Mouse (Mus musculus) forebrain, embryonic 13.5 days (tissue): ENCODE data around the gene Gm20388. TPM values are rescaled to one million over a fixed set of nuclear protein-coding genes. Genes with fewer than 3 reads are reported as not detected.

ENCODE experiments used
- ATAC-seq: fragments of 200-750 bp; cut with Nextera tagmentation; 2 replicates; pipeline ENCODE4 v1.8.0; 2017
- H3K27ac ChIP-seq: fragments of 300-500 bp; sonication (generic); 2 replicates; pipeline ENCODE4 v1.5.1; 2015; ENCODE audit warnings: inconsistent platforms, mild to moderate bottlenecking, moderate library complexity
- H3K27me3 ChIP-seq: fragments of 300-500 bp; sonication (generic); 2 replicates; pipeline ENCODE4 v1.6.1; 2015; ENCODE audit warnings: mild to moderate bottlenecking, inconsistent platforms
- H3K36me3 ChIP-seq: fragments of 300-500 bp; sonication (generic); 2 replicates; pipeline ENCODE4 v1.6.1; 2015; ENCODE audit warnings: mild to moderate bottlenecking, inconsistent platforms; ENCODE audit not compliant: poor library complexity, severe bottlenecking
- H3K4me1 ChIP-seq: fragments of 300-500 bp; sonication (generic); 2 replicates; pipeline ENCODE4 v1.6.1; 2015; ENCODE audit warnings: inconsistent platforms
- H3K4me2 ChIP-seq: fragments of 300-500 bp; sonication (generic); 2 replicates; pipeline ENCODE4 v1.6.1; 2015; ENCODE audit warnings: inconsistent platforms, mild to moderate bottlenecking, moderate library complexity
- H3K4me3 ChIP-seq: fragments of 300-500 bp; sonication (generic); 2 replicates; pipeline ENCODE4 v1.5.1; 2015; ENCODE audit warnings: mild to moderate bottlenecking, inconsistent platforms
- H3K9ac ChIP-seq: fragments of 300-500 bp; sonication (generic); 2 replicates; pipeline ENCODE4 v1.6.1; 2015; ENCODE audit warnings: mild to moderate bottlenecking, inconsistent platforms
- H3K9me3 ChIP-seq: fragments of 300-500 bp; sonication (generic); replicated peaks from 2 replicates; pipeline ENCODE4 v1.6.1; 2016; ENCODE audit warnings: inconsistent platforms
- WGBS: fragments of 180-500 bp; shearing (Covaris S2); methylation state at CpG from one replicate; pipeline ENCODE4 v1.1.7; 2015; 5-methylcytosine and 5-hydroxymethylcytosine counted together
- polyA plus RNA-seq: library from polyadenylated mRNA; unstranded; fragments of >200 nt; fragmentation: Nextera tagmentation; extraction: Ambion mirVana; gene quantifications from 2 replicates; pipeline ENCODE4 v1.2.1, GENCODE M21; 2015

Gm20388 gene
- polyA plus RNA-seq, 1 experiment from 2014 or later: 5.6 TPM

DNA sequence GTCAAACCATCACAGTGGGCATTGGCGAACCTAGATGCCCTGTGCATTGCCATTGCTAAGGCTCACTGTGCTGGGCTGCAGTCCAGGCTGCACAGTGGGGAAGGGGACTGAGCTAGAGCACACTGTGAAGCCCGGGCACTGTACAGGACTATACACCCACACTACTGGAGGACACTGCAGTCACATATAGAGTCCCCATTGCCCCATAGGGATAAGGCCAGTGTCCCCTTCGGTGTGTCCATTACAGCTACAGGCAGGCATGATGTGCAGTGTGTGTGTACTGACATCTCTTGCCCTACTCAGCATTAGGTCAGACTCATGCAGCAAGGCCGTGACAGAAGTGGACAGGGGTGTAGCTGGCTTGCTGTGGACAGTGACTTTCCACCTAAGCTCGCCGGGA lies 2431.1 kb downstream of the Gm20388 start:
- Histone ChIP-seq H3K9ac (no peak overlapping the region), H3K4me3 (no peak overlapping the region), H3K9me3 (no peaks in the 10 kb centered on the region), H3K27me3 (peaks cover 89% of the 10 kb centered on the region), H3K4me1 (peaks cover 19% of the 10 kb centered on the region), H3K36me3 (no peaks in the 10 kb centered on the region), H3K4me2 (no peak overlapping the region), H3K27ac (no peak overlapping the region)
- ATAC-seq: no peak
- 88% methylated on average over 6 of the region's 6 CpGs for WGBS

DNA sequence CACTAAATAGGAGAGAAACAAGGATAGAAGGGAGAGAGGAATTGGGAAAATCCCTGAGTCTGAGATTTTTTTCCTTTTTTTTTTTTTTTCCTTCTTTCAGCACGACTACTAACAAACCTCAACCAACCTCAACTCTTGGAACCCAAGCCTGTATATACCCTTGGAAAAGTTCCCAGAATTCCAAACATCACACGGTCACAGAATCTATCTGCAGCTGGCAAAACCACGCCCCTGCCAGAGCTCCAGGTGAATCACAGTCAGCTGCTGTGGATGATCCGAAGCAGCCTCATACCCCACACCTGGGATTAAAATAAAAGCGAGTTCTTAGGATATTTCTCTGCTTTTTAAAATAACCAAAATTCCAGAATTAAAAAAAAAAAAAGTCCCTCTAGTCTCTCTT lies 2431.7 kb downstream of the Gm20388 start:
- ATAC-seq: no peak
- no peaks in the 10 kb centered on the region for H3K9me3 ChIP-seq
- no peak overlapping the region for H3K9ac ChIP-seq
- H3K4me1 ChIP-seq: peaks cover 18% of the 10 kb centered on the region
- peaks cover 83% of the 10 kb centered on the region for H3K27me3 ChIP-seq
- H3K36me3 ChIP-seq: no peaks in the 10 kb centered on the region
- no peak overlapping the region for H3K27ac ChIP-seq
- H3K4me2 ChIP-seq: no peak overlapping the region
- WGBS: 49% methylated on average over 5 of the region's 5 CpGs
- H3K4me3 ChIP-seq: no peak overlapping the region

GRCm38 (mm10) chr8:122342806-122343209 lies 2432.2 kb downstream of the Gm20388 start:
- Histone ChIP-seq H3K4me1 (peaks cover 22% of the 10 kb centered on the region), H3K4me2 (peak overlapping the region; percentile 54), H3K9ac (peak overlapping the region; percentile 17; the same call in 1 of the 2 replicates), H3K27me3 (peaks cover 82% of the 10 kb centered on the region), H3K36me3 (no peaks in the 10 kb centered on the region), H3K9me3 (no peaks in the 10 kb centered on the region), H3K27ac (no peak overlapping the region), H3K4me3 (no peak overlapping the region)
- 6% methylated on average over 9 of the region's 9 CpGs for WGBS
- no peak for ATAC-seq

DNA sequence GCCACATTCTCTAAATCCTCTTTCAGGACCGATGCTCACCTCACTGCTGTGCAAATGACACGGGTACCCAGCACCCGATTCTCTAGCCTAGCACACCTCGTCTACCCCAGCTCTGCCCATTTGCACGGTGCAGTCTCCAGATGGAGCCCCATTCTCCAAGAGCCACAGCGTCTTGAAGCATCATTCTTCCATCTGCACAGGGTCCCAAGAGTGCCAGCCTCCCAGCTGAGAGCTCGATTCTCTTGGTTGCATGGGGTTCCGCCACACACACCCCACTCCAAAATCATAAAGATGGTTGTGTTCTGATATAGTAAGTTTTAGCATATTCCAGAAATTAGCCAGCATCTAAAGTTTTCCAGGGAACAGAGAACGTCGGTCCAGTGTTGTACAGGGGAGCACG lies 2432.7 kb downstream of the Gm20388 start:
- Histone ChIP-seq H3K9ac (peak overlapping the region; percentile 17; the same call in 1 of the 2 replicates), H3K4me2 (peak overlapping the region; percentile 54), H3K4me1 (peaks cover 27% of the 10 kb centered on the region), H3K36me3 (no peaks in the 10 kb centered on the region), H3K4me3 (peak overlapping the region; percentile 25), H3K9me3 (no peaks in the 10 kb centered on the region), H3K27ac (no peak overlapping the region), H3K27me3 (peaks cover 82% of the 10 kb centered on the region)
- WGBS: 2% methylated on average over 11 of the region's 11 CpGs
- ATAC-seq: no peak

GRCm38 (mm10) chr8:122343758-122344157 lies 2433.1 kb downstream of the Gm20388 start:
- WGBS: 0% methylated on average over 14 of the region's 14 CpGs
- Histone ChIP-seq H3K4me2 (peak overlapping the region; percentile 54), H3K36me3 (no peaks in the 10 kb centered on the region), H3K4me3 (peak overlapping the region; percentile 25), H3K9me3 (no peaks in the 10 kb centered on the region), H3K27me3 (peaks cover 82% of the 10 kb centered on the region), H3K27ac (no peak overlapping the region), H3K4me1 (peaks cover 27% of the 10 kb centered on the region), H3K9ac (peak overlapping the region; percentile 34; the same call in 1 of the 2 replicates)
- no peak for ATAC-seq

DNA sequence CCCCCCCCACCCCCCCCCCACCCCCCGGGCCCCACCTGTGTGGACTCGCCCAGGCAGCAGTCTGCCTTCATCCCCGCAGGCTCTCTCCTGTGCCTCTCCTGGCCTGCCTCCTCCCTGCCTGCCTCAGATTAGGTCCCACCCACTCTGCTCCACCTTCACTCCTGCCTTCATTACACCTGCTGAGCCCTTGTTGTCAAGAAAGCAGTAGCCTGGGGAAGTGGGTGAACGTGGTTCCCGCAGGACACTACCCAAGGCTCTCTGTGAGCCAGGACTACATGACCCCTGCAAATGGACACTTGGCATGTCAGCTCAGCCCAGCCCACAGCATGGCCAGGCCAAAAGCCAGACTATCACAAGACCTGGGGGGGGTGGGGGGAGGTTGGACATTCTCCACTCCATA lies 2433.6 kb downstream of the Gm20388 start:
- Histone ChIP-seq H3K9ac (no peak overlapping the region), H3K4me2 (peak overlapping the region; percentile 54), H3K4me1 (peaks cover 27% of the 10 kb centered on the region), H3K9me3 (no peaks in the 10 kb centered on the region), H3K27me3 (peaks cover 82% of the 10 kb centered on the region), H3K27ac (no peak overlapping the region), H3K36me3 (no peaks in the 10 kb centered on the region), H3K4me3 (no peak overlapping the region)
- no peak for ATAC-seq
- 3% methylated on average over 2 of the region's 5 CpGs for WGBS

- no peak for ATAC-seq
- 57% methylated on average over 12 of the region's 12 CpGs for WGBS
- Histone ChIP-seq H3K4me3 (no peak overlapping the region), H3K4me1 (peaks cover 36% of the 10 kb centered on the region), H3K4me2 (no peak overlapping the region), H3K36me3 (no peaks in the 10 kb centered on the region), H3K27me3 (peaks cover 76% of the 10 kb centered on the region), H3K27ac (no peak overlapping the region), H3K9ac (no peak overlapping the region), H3K9me3 (no peaks in the 10 kb centered on the region)
Observed at GRCm38 (mm10) chr8:122345181-122346095, 2434.8 kb downstream of the Gm20388 start.

GRCm38 (mm10) chr8:122347811-122348552 lies 2437.3 kb downstream of the Gm20388 start:
- ATAC-seq: peak; percentile 64; the same call in 1 of the 2 replicates
- H3K27ac ChIP-seq: no peak overlapping the region; the same call in 1 of the 2 replicates

GRCm38 (mm10) chr8:122349357-122350297 lies 2439.0 kb downstream of the Gm20388 start:
- no peak overlapping the region for H3K4me3 ChIP-seq
- WGBS: 45% methylated on average over 15 of the region's 15 CpGs
- H3K4me1 ChIP-seq: peaks cover 25% of the 10 kb centered on the region
- H3K27ac ChIP-seq: no peak overlapping the region
- no peak overlapping the region for H3K9ac ChIP-seq
- H3K27me3 ChIP-seq: peaks cover 70% of the 10 kb centered on the region
- no peak for ATAC-seq
- H3K4me2 ChIP-seq: no peak overlapping the region
- no peaks in the 10 kb centered on the region for H3K9me3 ChIP-seq
- no peaks in the 10 kb centered on the region for H3K36me3 ChIP-seq

More at GRCm38 (mm10) chr8:122347811-122348552, 2437.3 kb downstream of the Gm20388 start:
- WGBS: 58% methylated on average over 5 of the region's 5 CpGs
- Histone ChIP-seq H3K36me3 (no peaks in the 10 kb centered on the region), H3K9me3 (no peaks in the 10 kb centered on the region), H3K4me1 (peaks cover 38% of the 10 kb centered on the region), H3K4me2 (no peak overlapping the region), H3K4me3 (no peak overlapping the region), H3K27me3 (peaks cover 70% of the 10 kb centered on the region), H3K9ac (no peak overlapping the region)

- peaks cover 66% of the 10 kb centered on the region for H3K27me3 ChIP-seq
- WGBS: 17% methylated on average over 11 of the region's 11 CpGs
- H3K9me3 ChIP-seq: no peaks in the 10 kb centered on the region
- no peak overlapping the region for H3K9ac ChIP-seq
- no peak overlapping the region for H3K4me2 ChIP-seq
- no peaks in the 10 kb centered on the region for H3K36me3 ChIP-seq
- no peak overlapping the region for H3K27ac ChIP-seq
- peak; percentile 45; the same call in 1 of the 2 replicates for ATAC-seq
- no peak overlapping the region for H3K4me3 ChIP-seq
- peaks cover 25% of the 10 kb centered on the region for H3K4me1 ChIP-seq
Observed at GRCm38 (mm10) chr8:122350309-122351089, 2439.9 kb downstream of the Gm20388 start.

DNA sequence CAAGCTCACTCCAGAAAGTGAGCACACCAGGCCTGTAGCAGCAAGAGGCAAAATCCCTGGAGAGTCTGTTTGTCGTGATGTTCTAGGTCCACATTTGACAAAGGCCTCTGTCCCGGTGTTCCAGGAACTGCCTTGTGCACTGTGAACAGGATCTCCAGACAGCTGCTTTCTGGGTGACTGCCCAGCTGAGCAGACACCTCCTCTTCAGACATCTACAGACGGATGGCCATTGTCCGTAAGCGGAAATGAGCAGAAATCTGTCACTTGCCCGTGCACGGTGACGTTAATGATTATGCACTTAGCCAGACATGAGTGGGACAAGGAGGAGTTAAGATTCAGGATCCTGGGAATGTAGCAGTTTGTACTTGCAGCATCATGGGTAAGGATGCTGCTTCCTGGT lies 2443.5 kb downstream of the Gm20388 start:
- peaks cover 16% of the 10 kb centered on the region for H3K4me1 ChIP-seq
- H3K4me2 ChIP-seq: no peak overlapping the region
- peaks cover 65% of the 10 kb centered on the region for H3K27me3 ChIP-seq
- no peak for ATAC-seq
- H3K27ac ChIP-seq: no peak overlapping the region
- no peak overlapping the region for H3K9ac ChIP-seq
- no peaks in the 10 kb centered on the region for H3K36me3 ChIP-seq
- H3K9me3 ChIP-seq: no peaks in the 10 kb centered on the region
- H3K4me3 ChIP-seq: no peak overlapping the region
- WGBS: 83% methylated on average over 8 of the region's 8 CpGs
